Mouse (Mus musculus) layer of hippocampus, adult 8-10 months (tissue): ENCODE measurements around the gene Ppp1r14c. TPM values are rescaled to one million over a fixed set of nuclear protein-coding genes. Genes with fewer than 3 reads are reported as not detected.

Experiments used
- DNase-seq, 2 experiments: peaks; one replicate each; pipeline ENCODE4 v3.0.0; 2022; ENCODE audit warnings: low spot score in 2 of 2
- total RNA-seq, 4 experiments: library from RNA; stranded (reverse); gene quantifications; 2 replicates each; pipeline ENCODE4 v1.2.4; 2022

Ppp1r14c gene
- total RNA-seq: 10 to 100 TPM; 16.8 to 18.5 (median 17.7) TPM

GRCm38 (mm10) chr10:3366036-3366869 lies at the start of gene Ppp1r14c:
Gene Ppp1r14c, plus strand, starts transcription at chr10:3366057.
- peak; percentile 40 to 63 for DNase-seq

- no peak for DNase-seq
Observed at GRCm38 (mm10) chr10:3321406-3321805, 44.5 kb upstream of the Ppp1r14c start.

GRCm38 (mm10) chr10:3325447-3325846 lies 40.4 kb upstream of the Ppp1r14c start:
- no peak for DNase-seq

GRCm38 (mm10) chr10:3332880-3333279 lies 33.0 kb upstream of the Ppp1r14c start:
- DNase-seq: peak; percentile 68 to 88

GRCm38 (mm10) chr10:3334570-3334969 lies 31.3 kb upstream of the Ppp1r14c start:
- no peak for DNase-seq

GRCm38 (mm10) chr10:3336729-3337329 lies 29.0 kb upstream of the Ppp1r14c start:
- no peak for DNase-seq

GRCm38 (mm10) chr10:3337330-3337901 lies 28.4 kb upstream of the Ppp1r14c start:
- no peak for DNase-seq

- no peak for DNase-seq
Observed at GRCm38 (mm10) chr10:3345706-3346105, 20.2 kb upstream of the Ppp1r14c start.

GRCm38 (mm10) chr10:3359531-3359930 lies 6.3 kb upstream of the Ppp1r14c start:
- no peak for DNase-seq

GRCm38 (mm10) chr10:3365671-3366035 lies 204 bp upstream of the Ppp1r14c start:
- peak in 1 of 2 experiments; percentile 8 for DNase-seq

GRCm38 (mm10) chr10:3366870-3367431 lies 1.1 kb downstream of the Ppp1r14c start:
- peak in 1 of 2 experiments; percentile 32 for DNase-seq

GRCm38 (mm10) chr10:3367440-3367839 lies 1.6 kb downstream of the Ppp1r14c start:
- peak in 1 of 2 experiments; percentile 7 for DNase-seq

- no peak for DNase-seq
Observed at GRCm38 (mm10) chr10:3383176-3383575, 17.3 kb downstream of the Ppp1r14c start.

GRCm38 (mm10) chr10:3392251-3392650 lies 26.4 kb downstream of the Ppp1r14c start:
- no peak for DNase-seq

GRCm38 (mm10) chr10:3393548-3393947 lies 27.7 kb downstream of the Ppp1r14c start:
- no peak for DNase-seq

- DNase-seq: peak in 1 of 2 experiments; percentile 40
Observed at GRCm38 (mm10) chr10:3394193-3394592, 28.3 kb downstream of the Ppp1r14c start.

- no peak for DNase-seq
Observed at GRCm38 (mm10) chr10:3394671-3395288, 28.9 kb downstream of the Ppp1r14c start.

GRCm38 (mm10) chr10:3395341-3395931 lies 29.6 kb downstream of the Ppp1r14c start:
- DNase-seq: no peak

- DNase-seq: no peak
Observed at GRCm38 (mm10) chr10:3396008-3396795, 30.3 kb downstream of the Ppp1r14c start.

- no peak for DNase-seq
Observed at GRCm38 (mm10) chr10:3397406-3397805, 31.5 kb downstream of the Ppp1r14c start.
